Mouse (Mus musculus): ENCODE data around the gene Gm49388. TPM values are rescaled to one million over a fixed set of nuclear protein-coding genes. Genes with fewer than 3 reads are reported as not detected.

The Gm49388 gene
- polyA plus RNA-seq, 1 experiment from 2014 or later: not detected

GRCm38 (mm10) chr7:127750131-127751127, 35.0 kb upstream of the Gm49388 start:
- H3K27me3 ChIP-seq (replicated peaks; ENCODE audit: control insufficient read depth, insufficient read depth, low read length): no peaks in the 10 kb centered on the region
- peaks cover 52% of the 10 kb centered on the region for H3K36me3 ChIP-seq (ENCODE audit: control insufficient read depth, insufficient read depth, low read length)
- 83% methylated on average over 19 of the region's 19 CpGs for WGBS
- H3K4me3 ChIP-seq (ENCODE audit: low read length): no peak overlapping the region
- no peak for ATAC-seq
- H3K4me2 ChIP-seq (ENCODE audit: low read length): no peak overlapping the region
- no peak overlapping the region for H3K27ac ChIP-seq (ENCODE audit: low read depth, low read length)
- no peak overlapping the region for H3K9ac ChIP-seq (ENCODE audit: low read depth, low read length)
- peaks cover 15% of the 10 kb centered on the region for H3K4me1 ChIP-seq (ENCODE audit: control insufficient read depth, insufficient read depth, low read depth, low read length)
- no peaks in the 10 kb centered on the region for H3K9me3 ChIP-seq (ENCODE audit: control insufficient read depth, low read length)

DNA sequence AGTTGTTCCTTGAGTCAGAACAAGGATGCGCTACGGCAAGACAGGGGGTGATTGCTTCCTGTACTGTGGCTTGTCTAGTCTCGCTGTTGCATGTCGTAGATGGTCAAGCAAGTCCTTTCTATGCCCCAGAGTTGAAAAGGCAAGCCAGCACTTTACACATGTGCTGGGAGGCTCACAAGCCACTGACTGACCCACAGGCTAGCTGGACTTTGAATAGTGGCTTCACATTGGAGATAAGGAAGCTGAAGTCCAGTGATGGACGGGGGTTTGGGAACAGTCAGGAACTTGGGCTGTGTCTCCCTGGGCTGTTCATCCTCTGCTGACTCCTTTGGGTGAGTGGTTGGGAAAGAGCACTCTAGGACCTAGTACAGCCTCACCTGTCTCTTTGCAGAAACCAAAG, 33.8 kb upstream of the Gm49388 start:
- H3K9ac ChIP-seq (ENCODE audit: low read depth, low read length): no peak overlapping the region
- ATAC-seq: no peak
- no peak overlapping the region for H3K4me2 ChIP-seq (ENCODE audit: low read length)
- H3K27me3 ChIP-seq (replicated peaks; ENCODE audit: control insufficient read depth, insufficient read depth, low read length): no peaks in the 10 kb centered on the region
- no peaks in the 10 kb centered on the region for H3K9me3 ChIP-seq (ENCODE audit: control insufficient read depth, low read length)
- no peak overlapping the region for H3K4me3 ChIP-seq (ENCODE audit: low read length)
- no peak overlapping the region for H3K27ac ChIP-seq (ENCODE audit: low read depth, low read length)
- H3K4me1 ChIP-seq (ENCODE audit: control insufficient read depth, insufficient read depth, low read depth, low read length): peaks cover 15% of the 10 kb centered on the region
- H3K36me3 ChIP-seq (ENCODE audit: control insufficient read depth, insufficient read depth, low read length): peaks cover 52% of the 10 kb centered on the region
- WGBS: 93% methylated on average over 5 of the region's 5 CpGs

- Histone ChIP-seq H3K9me3 (ENCODE audit: control insufficient read depth, low read length) (no peaks in the 10 kb centered on the region), H3K4me1 (ENCODE audit: control insufficient read depth, insufficient read depth, low read depth, low read length) (peaks cover 15% of the 10 kb centered on the region), H3K27me3 (replicated peaks; ENCODE audit: control insufficient read depth, insufficient read depth, low read length) (no peaks in the 10 kb centered on the region), H3K27ac (ENCODE audit: low read depth, low read length) (no peak overlapping the region), H3K36me3 (ENCODE audit: control insufficient read depth, insufficient read depth, low read length) (peaks cover 52% of the 10 kb centered on the region), H3K4me3 (ENCODE audit: low read length) (no peak overlapping the region), H3K9ac (ENCODE audit: low read depth, low read length) (no peak overlapping the region), H3K4me2 (ENCODE audit: low read length) (no peak overlapping the region)
- 95% methylated on average over 27 of the region's 27 CpGs for WGBS
- ATAC-seq: no peak
These were observed 33.3 kb upstream of the Gm49388 start for GRCm38 (mm10) chr7:127752069-127752468.

GRCm38 (mm10) chr7:127753158-127753557, 32.2 kb upstream of the Gm49388 start:
- no peak overlapping the region for H3K4me3 ChIP-seq (ENCODE audit: low read length)
- 84% methylated on average over 5 of the region's 5 CpGs for WGBS
- peaks cover 55% of the 10 kb centered on the region for H3K36me3 ChIP-seq (ENCODE audit: control insufficient read depth, insufficient read depth, low read length)
- H3K27me3 ChIP-seq (replicated peaks; ENCODE audit: control insufficient read depth, insufficient read depth, low read length): no peaks in the 10 kb centered on the region
- no peak overlapping the region for H3K9ac ChIP-seq (ENCODE audit: low read depth, low read length)
- no peak overlapping the region for H3K4me2 ChIP-seq (ENCODE audit: low read length)
- peaks cover 4% of the 10 kb centered on the region for H3K4me1 ChIP-seq (ENCODE audit: control insufficient read depth, insufficient read depth, low read depth, low read length)
- H3K27ac ChIP-seq (ENCODE audit: low read depth, low read length): no peak overlapping the region
- H3K9me3 ChIP-seq (ENCODE audit: control insufficient read depth, low read length): no peaks in the 10 kb centered on the region
- no peak for ATAC-seq

DNA sequence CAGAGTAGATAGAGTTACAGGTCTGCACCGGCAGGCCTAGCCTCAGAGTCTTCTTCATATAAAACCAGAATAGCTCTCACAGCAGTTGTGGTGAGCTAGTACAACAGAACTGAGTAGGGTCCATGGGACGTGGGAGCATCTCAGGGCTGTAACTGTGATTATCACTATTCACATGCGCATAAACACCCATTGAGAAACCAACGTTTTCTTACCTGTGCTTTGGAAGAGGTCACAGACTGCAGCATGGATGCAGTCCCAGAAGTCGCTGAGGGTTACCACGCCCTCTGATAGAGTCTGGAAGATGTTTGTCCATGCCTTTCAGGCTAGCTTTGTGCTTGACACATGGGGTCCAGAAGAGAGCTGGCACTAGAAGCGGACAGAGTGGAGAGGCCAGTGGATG, 31.7 kb upstream of the Gm49388 start:
- Histone ChIP-seq H3K4me3 (ENCODE audit: low read length) (no peak overlapping the region), H3K36me3 (ENCODE audit: control insufficient read depth, insufficient read depth, low read length) (peaks cover 55% of the 10 kb centered on the region), H3K4me1 (ENCODE audit: control insufficient read depth, insufficient read depth, low read depth, low read length) (peaks cover 4% of the 10 kb centered on the region; the same call in 1 of the 2 replicates), H3K27me3 (replicated peaks; ENCODE audit: control insufficient read depth, insufficient read depth, low read length) (no peaks in the 10 kb centered on the region), H3K9ac (ENCODE audit: low read depth, low read length) (no peak overlapping the region), H3K27ac (ENCODE audit: low read depth, low read length) (no peak overlapping the region), H3K4me2 (ENCODE audit: low read length) (no peak overlapping the region), H3K9me3 (ENCODE audit: control insufficient read depth, low read length) (no peaks in the 10 kb centered on the region)
- 87% methylated on average over 7 of the region's 7 CpGs for WGBS
- ATAC-seq: no peak

DNA sequence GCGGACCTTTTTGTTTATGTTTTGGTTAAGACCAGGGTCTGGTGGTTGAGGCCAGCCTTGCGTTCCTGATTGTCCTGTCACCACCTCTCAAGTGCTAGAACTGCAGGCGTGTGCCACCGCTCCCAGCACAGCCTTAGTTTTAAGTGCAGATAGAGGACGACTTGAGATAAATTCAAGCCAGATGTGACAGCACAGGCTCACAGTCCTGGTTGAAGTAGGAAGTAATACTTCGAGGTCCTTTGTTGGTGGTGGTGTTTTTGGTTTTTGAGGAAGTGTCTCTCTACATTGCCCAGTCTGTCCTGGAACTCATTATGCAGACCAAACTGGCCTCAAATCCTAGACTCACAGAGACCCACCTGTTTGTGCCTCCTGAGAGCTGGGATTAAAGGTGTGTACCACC, 25.7 kb upstream of the Gm49388 start:
- Histone ChIP-seq H3K4me2 (ENCODE audit: low read length) (no peak overlapping the region), H3K4me3 (ENCODE audit: low read length) (no peak overlapping the region), H3K36me3 (ENCODE audit: control insufficient read depth, insufficient read depth, low read length) (peaks cover 25% of the 10 kb centered on the region), H3K9ac (ENCODE audit: low read depth, low read length) (no peak overlapping the region), H3K27ac (ENCODE audit: low read depth, low read length) (no peak overlapping the region), H3K9me3 (ENCODE audit: control insufficient read depth, low read length) (no peaks in the 10 kb centered on the region), H3K4me1 (ENCODE audit: control insufficient read depth, insufficient read depth, low read depth, low read length) (no peaks in the 10 kb centered on the region; the same call in 1 of the 2 replicates), H3K27me3 (replicated peaks; ENCODE audit: control insufficient read depth, insufficient read depth, low read length) (no peaks in the 10 kb centered on the region)
- ATAC-seq: no peak
- WGBS: 86% methylated on average over 6 of the region's 6 CpGs

- no peak for ATAC-seq
- Histone ChIP-seq H3K27me3 (replicated peaks; ENCODE audit: control insufficient read depth, insufficient read depth, low read length) (no peaks in the 10 kb centered on the region), H3K4me2 (ENCODE audit: low read length) (no peak overlapping the region), H3K4me3 (ENCODE audit: low read length) (no peak overlapping the region), H3K36me3 (ENCODE audit: control insufficient read depth, insufficient read depth, low read length) (peaks cover 20% of the 10 kb centered on the region), H3K4me1 (ENCODE audit: control insufficient read depth, insufficient read depth, low read depth, low read length) (no peaks in the 10 kb centered on the region; the same call in 1 of the 2 replicates), H3K9me3 (ENCODE audit: control insufficient read depth, low read length) (no peaks in the 10 kb centered on the region), H3K27ac (ENCODE audit: low read depth, low read length) (no peak overlapping the region), H3K9ac (ENCODE audit: low read depth, low read length) (no peak overlapping the region)
- WGBS: 84% methylated on average over 3 of the region's 3 CpGs
These were observed 24.9 kb upstream of the Gm49388 start for GRCm38 (mm10) chr7:127760478-127760877.

DNA sequence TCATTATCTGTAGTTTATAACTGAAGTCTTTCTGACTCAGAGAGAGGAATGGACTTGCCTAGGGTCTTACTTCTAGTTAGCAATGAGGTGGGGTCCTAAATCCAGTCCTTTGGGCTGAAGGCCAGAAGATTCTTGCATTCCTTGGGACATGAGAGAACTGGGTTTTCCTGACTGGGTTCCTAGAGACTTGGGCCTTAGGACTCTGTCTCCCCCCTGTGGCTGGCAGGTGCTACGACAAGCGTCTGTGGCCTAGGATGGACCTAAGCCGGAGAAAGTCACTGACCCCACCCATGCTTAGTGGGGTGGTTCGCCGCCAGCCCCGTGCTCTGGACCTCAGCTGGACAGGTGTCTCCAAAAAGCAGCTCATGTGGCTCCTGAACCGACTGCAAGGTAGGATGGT, 24.4 kb upstream of the Gm49388 start:
- WGBS: 41% methylated on average over 7 of the region's 7 CpGs
- H3K36me3 ChIP-seq (ENCODE audit: control insufficient read depth, insufficient read depth, low read length): peaks cover 25% of the 10 kb centered on the region
- no peak overlapping the region for H3K4me2 ChIP-seq (ENCODE audit: low read length)
- no peak overlapping the region for H3K9ac ChIP-seq (ENCODE audit: low read depth, low read length)
- ATAC-seq: no peak
- H3K4me1 ChIP-seq (ENCODE audit: control insufficient read depth, insufficient read depth, low read depth, low read length): no peaks in the 10 kb centered on the region; the same call in 1 of the 2 replicates
- H3K27me3 ChIP-seq (replicated peaks; ENCODE audit: control insufficient read depth, insufficient read depth, low read length): no peaks in the 10 kb centered on the region
- H3K4me3 ChIP-seq (ENCODE audit: low read length): no peak overlapping the region
- H3K27ac ChIP-seq (ENCODE audit: low read depth, low read length): no peak overlapping the region
- H3K9me3 ChIP-seq (ENCODE audit: control insufficient read depth, low read length): no peaks in the 10 kb centered on the region

DNA sequence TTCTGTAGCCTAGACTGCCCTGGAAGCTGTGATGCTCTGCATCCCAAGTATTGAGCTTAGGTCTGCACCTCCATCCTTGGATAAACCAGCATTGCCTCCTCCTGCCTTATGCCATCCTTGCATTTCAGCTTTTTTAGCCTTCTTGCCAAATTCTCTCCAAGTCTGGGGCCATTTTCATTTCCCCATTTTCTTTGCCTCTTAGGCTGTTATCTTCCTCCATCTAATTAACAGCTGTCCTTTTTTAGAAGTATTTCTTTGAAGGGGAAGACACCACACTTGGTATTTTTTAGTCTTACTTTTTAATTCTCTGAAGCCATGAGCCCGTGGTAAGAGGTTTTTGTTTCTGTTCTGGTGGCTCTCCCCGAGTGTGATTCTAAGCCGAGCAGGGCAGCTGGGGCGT, 21.8 kb upstream of the Gm49388 start:
- H3K9me3 ChIP-seq (ENCODE audit: control insufficient read depth, low read length): no peaks in the 10 kb centered on the region
- no peak for ATAC-seq
- no peak overlapping the region for H3K27ac ChIP-seq (ENCODE audit: low read depth, low read length)
- no peaks in the 10 kb centered on the region for H3K27me3 ChIP-seq (replicated peaks; ENCODE audit: control insufficient read depth, insufficient read depth, low read length)
- peaks cover 3% of the 10 kb centered on the region for H3K4me1 ChIP-seq (ENCODE audit: control insufficient read depth, insufficient read depth, low read depth, low read length)
- H3K36me3 ChIP-seq (ENCODE audit: control insufficient read depth, insufficient read depth, low read length): peaks cover 30% of the 10 kb centered on the region
- H3K4me3 ChIP-seq (ENCODE audit: low read length): no peak overlapping the region
- 96% methylated on average over 4 of the region's 4 CpGs for WGBS
- H3K4me2 ChIP-seq (ENCODE audit: low read length): no peak overlapping the region
- no peak overlapping the region for H3K9ac ChIP-seq (ENCODE audit: low read depth, low read length)
